ENCODE assay signal across 8 mouse cellular contexts in the genomic region with DNA sequence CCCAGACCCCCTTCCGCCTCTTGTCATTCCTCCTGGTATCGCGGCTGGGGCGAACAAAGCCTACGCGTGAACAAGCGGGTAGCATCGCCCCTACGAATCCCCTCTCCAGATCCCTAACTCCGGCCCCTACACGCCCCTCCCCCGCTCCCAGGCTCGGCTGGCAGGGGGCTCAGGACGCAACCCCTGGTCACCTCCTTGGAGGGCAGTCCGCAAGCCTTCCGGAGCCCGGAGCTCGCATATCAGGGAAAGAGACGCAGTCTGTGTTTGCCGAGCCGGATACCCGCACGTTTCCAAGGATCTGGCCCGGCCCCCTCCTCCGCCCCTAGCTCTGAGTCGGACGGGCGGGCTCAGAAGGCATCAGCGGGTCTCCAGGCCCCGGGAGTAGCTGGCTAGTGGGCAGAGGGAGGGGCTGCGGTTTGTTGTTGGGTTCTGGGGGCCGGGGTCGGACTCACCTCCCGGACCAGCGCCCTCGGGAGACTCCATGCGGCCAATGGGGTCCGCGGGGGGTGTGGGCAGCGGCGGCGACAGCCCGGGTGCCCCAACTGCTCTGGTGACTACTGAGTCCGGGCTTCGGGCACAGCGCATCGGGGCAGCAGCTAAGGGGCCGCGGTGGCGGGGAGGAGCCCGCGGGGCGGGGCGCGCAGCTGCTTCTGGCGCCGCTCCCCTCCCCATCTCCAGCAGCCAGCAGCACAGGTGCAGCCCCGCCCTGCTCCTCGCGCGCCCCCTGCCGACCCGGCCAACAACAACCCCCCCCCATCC. TPM values are rescaled to one million over a fixed set of nuclear protein-coding genes. Genes with fewer than 3 reads are reported as not detected.
DNase-seq lines count a peak whose midpoint lies in the region; ATAC-seq and TF ChIP-seq lines count a peak whose summit lies in the region.

A gene (minus strand): TSS at position 683 of the 759 bp plus-strand sequence.

- H3K9ac ChIP-seq in forebrain, embryonic 13.5 days: peak within 1 kb of the TSS; percentile 91
- H3K9ac ChIP-seq in hindbrain, embryonic 15.5 days: peak within 1 kb of the TSS; percentile 95
- peak within 1 kb of the TSS; percentile 96 for H3K9ac ChIP-seq in midbrain, embryonic 13.5 days (replicated peaks)
- peak within 1 kb of the TSS; percentile 16; the same call in 1 of the 2 replicates for H3K9ac ChIP-seq in stomach, embryonic 15.5 days

- TF ChIP-seq POLR2A in bone marrow macrophage, adult 2 months (IDR thresholded peaks at IDR 0.05; ENCODE audit: borderline replicate concordance, low read depth, low read length): no peak

- intact Hi-C loops in left cerebral cortex, postnatal 36 days (cut with DNase I): loop anchor here (5.0 kb wide), 1 partner anchor 38 kb away; a partner anchor contains a TSS

- no peak for ATAC-seq in cerebellum, adult (ENCODE audit: insufficient number of reproducible peaks, low FRiP score, low TSS enrichment)
- ATAC-seq in forebrain, embryonic 13.5 days: peak; percentile 58
- peak; percentile 67 for ATAC-seq in hindbrain, embryonic 15.5 days (ENCODE audit: low FRiP score, low read depth)
- peak; percentile 71 for ATAC-seq in midbrain, embryonic 13.5 days
- ATAC-seq in stomach, embryonic 15.5 days (ENCODE audit: insufficient read depth, low FRiP score, low read depth): no peak

- H3K4me3 ChIP-seq in bone marrow macrophage, adult 2 months (ENCODE audit: insufficient read depth, low read length): peak within 1 kb of the TSS; percentile 42
- H3K4me3 ChIP-seq in forebrain, embryonic 13.5 days: peak within 1 kb of the TSS; percentile 80
- H3K4me3 ChIP-seq in hindbrain, embryonic 15.5 days: peak within 1 kb of the TSS; percentile 56
- H3K4me3 ChIP-seq in midbrain, embryonic 13.5 days (replicated peaks): peak within 1 kb of the TSS; percentile 87
- H3K4me3 ChIP-seq in stomach, embryonic 15.5 days (replicated peaks): peak within 1 kb of the TSS; percentile 63

- no peak for TF ChIP-seq CTCF in bone marrow macrophage, adult 2 months (IDR thresholded peaks at IDR 0.05; ENCODE audit: low read depth, low read length)

- peaks cover 11% of the 10 kb centered on the region for H3K36me3 ChIP-seq in forebrain, embryonic 13.5 days (ENCODE audit: poor library complexity, severe bottlenecking)
- H3K36me3 ChIP-seq in hindbrain, embryonic 15.5 days: peaks cover 3% of the 10 kb centered on the region; the same call in 1 of the 2 replicates
- H3K36me3 ChIP-seq in midbrain, embryonic 13.5 days: peaks cover 14% of the 10 kb centered on the region
- no peaks in the 10 kb centered on the region for H3K36me3 ChIP-seq in stomach, embryonic 15.5 days

- H3K27me3 ChIP-seq in forebrain, embryonic 13.5 days: peaks cover 7% of the 10 kb centered on the region; the same call in 1 of the 2 replicates
- no peaks in the 10 kb centered on the region for H3K27me3 ChIP-seq in hindbrain, embryonic 15.5 days
- peaks cover 10% of the 10 kb centered on the region for H3K27me3 ChIP-seq in midbrain, embryonic 13.5 days
- H3K27me3 ChIP-seq in stomach, embryonic 15.5 days (replicated peaks): peaks cover 38% of the 10 kb centered on the region

- H3K4me2 ChIP-seq in forebrain, embryonic 13.5 days: peak within 1 kb of the TSS; percentile 82
- H3K4me2 ChIP-seq in hindbrain, embryonic 15.5 days: peak within 1 kb of the TSS; percentile 88
- peak within 1 kb of the TSS; percentile 82 for H3K4me2 ChIP-seq in midbrain, embryonic 13.5 days (replicated peaks)
- H3K4me2 ChIP-seq in stomach, embryonic 15.5 days: peak within 1 kb of the TSS; percentile 100

- peaks cover 5% of the 10 kb centered on the region for H3K4me1 ChIP-seq in bone marrow macrophage, adult 2 months (ENCODE audit: control insufficient read depth, insufficient read depth, low read length)
- peaks cover 41% of the 10 kb centered on the region for H3K4me1 ChIP-seq in forebrain, embryonic 13.5 days
- H3K4me1 ChIP-seq in hindbrain, embryonic 15.5 days (replicated peaks): peaks cover 44% of the 10 kb centered on the region
- H3K4me1 ChIP-seq in midbrain, embryonic 13.5 days (replicated peaks): peaks cover 42% of the 10 kb centered on the region
- peaks cover 20% of the 10 kb centered on the region for H3K4me1 ChIP-seq in stomach, embryonic 15.5 days

- DNase-seq in cerebellum, adult 11 months: peak; percentile 50
- peak; percentile 56 to 72 for DNase-seq in left cerebral cortex, postnatal 36 days (ENCODE audit: low spot score in 2 of 2)

- 2% methylated on average over 44 of the region's 63 CpGs for WGBS in forebrain, embryonic 13.5 days
- WGBS in hindbrain, embryonic 15.5 days: under 1% methylated on average over 42 of the region's 63 CpGs
- WGBS in midbrain, embryonic 13.5 days: under 1% methylated on average over 61 of the region's 63 CpGs
- under 1% methylated on average over 56 of the region's 63 CpGs for WGBS in stomach, embryonic 15.5 days

- no peaks in the 10 kb centered on the region for H3K9me3 ChIP-seq in forebrain, embryonic 13.5 days (replicated peaks)
- H3K9me3 ChIP-seq in hindbrain, embryonic 15.5 days: no peaks in the 10 kb centered on the region
- H3K9me3 ChIP-seq in midbrain, embryonic 13.5 days: no peaks in the 10 kb centered on the region
- H3K9me3 ChIP-seq in stomach, embryonic 15.5 days: no peaks in the 10 kb centered on the region

- no peak within 1 kb of the TSS for H3K27ac ChIP-seq in bone marrow macrophage, adult 2 months (ENCODE audit: insufficient read depth, low read depth, low read length)
- H3K27ac ChIP-seq in forebrain, embryonic 13.5 days: peak within 1 kb of the TSS; percentile 90
- peak within 1 kb of the TSS; percentile 90 for H3K27ac ChIP-seq in hindbrain, embryonic 15.5 days (replicated peaks)
- peak within 1 kb of the TSS; percentile 97 for H3K27ac ChIP-seq in midbrain, embryonic 13.5 days
- no peak within 1 kb of the TSS for H3K27ac ChIP-seq in stomach, embryonic 15.5 days

RNA-seq across cellular contexts. Expression of the gene that starts here (rescaled TPM):
- polyA plus RNA-seq in bone marrow macrophage, adult 2 months (2012; ENCODE audit: insufficient read depth, insufficient read length, missing spikeins): not detected in 2 replicates
- 61.1 and 64.7 TPM in 2 replicates for polyA plus RNA-seq in forebrain, embryonic 13.5 days (2015; fragmentation: Nextera tagmentation; extraction: Ambion mirVana)
- 80.1 and 90.3 TPM in 2 replicates for polyA plus RNA-seq in hindbrain, embryonic 15.5 days (2015; fragmentation: Nextera tagmentation; extraction: Ambion mirVana)
- total RNA-seq in left cerebral cortex, postnatal 36 days (2021): 10 to 100 TPM; 15.6 to 17.5 TPM
- 88.8 and 93.3 TPM in 2 replicates for polyA plus RNA-seq in midbrain, embryonic 13.5 days (2015; fragmentation: Nextera tagmentation; extraction: Ambion mirVana)
- 2.9 and 3.6 TPM in 2 replicates for polyA plus RNA-seq in stomach, embryonic 15.5 days (2015; fragmentation: Nextera tagmentation; extraction: Ambion mirVana)

Comparison
In these comparisons a context has a peak if more than half of its experiments do, and no peak if none do; other contexts are left out.
1. RNA of the gene that starts here (polyA plus RNA-seq): 88.8 to 93.3 TPM in midbrain, embryonic 13.5 days, 80.1 to 90.3 TPM in hindbrain, embryonic 15.5 days and 61.1 to 64.7 TPM in forebrain, embryonic 13.5 days; 2.9 to 3.6 TPM in stomach, embryonic 15.5 days and not detected in bone marrow macrophage, adult 2 months; every median in the first group is over 10 times any median in the second.
2. ATAC-seq: peak in forebrain, embryonic 13.5 days (single experiment), hindbrain, embryonic 15.5 days (single experiment) and midbrain, embryonic 13.5 days (single experiment); none in cerebellum, adult (single experiment) and stomach, embryonic 15.5 days (single experiment).
3. H3K27ac ChIP-seq: peak in forebrain, embryonic 13.5 days (single experiment), hindbrain, embryonic 15.5 days (single experiment) and midbrain, embryonic 13.5 days (single experiment); none in bone marrow macrophage, adult 2 months (single experiment) and stomach, embryonic 15.5 days (single experiment).
4. H3K9ac ChIP-seq: peak in every context shown above with its lines; median percentile 96 in midbrain, embryonic 13.5 days; 95 in hindbrain, embryonic 15.5 days; 91 in forebrain, embryonic 13.5 days; 16 in stomach, embryonic 15.5 days.
5. Peak in every context shown above with its lines, with median percentiles within 50 percentile points of each other: H3K4me3 ChIP-seq and H3K4me2 ChIP-seq.